14 mouse cellular contexts compared by ENCODE assay signal in genomic region chr19:55774824-55775223, GRCm38 (mm10). TPM values are rescaled to one million over a fixed set of nuclear protein-coding genes. Genes with fewer than 3 reads are reported as not detected.
A peak's percentile ranks its signal among the peaks of the same experiment; 100 is the strongest.
DNase-seq lines count a peak whose midpoint lies in the region; ATAC-seq and TF ChIP-seq lines count a peak whose summit lies in the region.
"Had no signal": no experiment of that assay in that cellular context is flagged by ENCODE, and none has a peak within 500 bp of the region (broad histone marks: within the 10 kb centered on the region; RNA-seq: fewer than 3 reads in every experiment).

No protein-coding gene starts in this region.

- H3K4me2 ChIP-seq in intestine, embryonic 15.5 days (replicated peaks): no peak overlapping the region
- H3K4me2 ChIP-seq in intestine, embryonic 16.5 days (ENCODE audit: low read depth, low read length): no peak overlapping the region
- H3K4me2 ChIP-seq in stomach, embryonic 15.5 days: no peak overlapping the region
- H3K4me2 ChIP-seq: liver, embryonic 15.5 days; midbrain, embryonic 13.5 days; neural tube, embryonic 12.5 days had no signal

- DNase-seq in MEL (ENCODE audit: low read depth, low spot score): peak; percentile 46
- DNase-seq in left cerebral cortex, adult 2 months (ENCODE audit: extremely low spot score in 1 of 2, low spot score in 2 of 2): no peak
- no peak for DNase-seq in thymus, postnatal 25 days
- DNase-seq: adrenal gland, adult 2 months; cerebellum, adult 2 months; forebrain, postnatal 0 days; lung, postnatal 14 days had no signal

- no peak for TF ChIP-seq CTCF in MEL (IDR thresholded peaks at IDR 0.05 in 2 of 3, conservative IDR thresholded peaks at IDR 0.05 in 1 of 3; ENCODE audit: control insufficient read depth in 1 of 3, insufficient read depth in 1 of 3, low read depth in 2 of 3, low read length in 3 of 3, poor library complexity in 1 of 3, severe bottlenecking in 1 of 3)
- no peak for TF ChIP-seq CTCF in embryonic fibroblast, embryonic 13.5 days (IDR thresholded peaks at IDR 0.05; ENCODE audit: borderline replicate concordance, insufficient read depth, low read length)
- no peak for TF ChIP-seq CTCF in left cerebral cortex, adult 2 months (IDR thresholded peaks at IDR 0.05)

- intact Hi-C loops in left cerebral cortex, adult 2 months (cut with DNase I): no loop called here

- no peaks in the 10 kb centered on the region for H3K36me3 ChIP-seq in intestine, embryonic 15.5 days
- H3K36me3 ChIP-seq in intestine, embryonic 16.5 days (ENCODE audit: control insufficient read depth, insufficient read depth, low read length): no peaks in the 10 kb centered on the region
- no peaks in the 10 kb centered on the region for H3K36me3 ChIP-seq in MEL (ENCODE audit: control insufficient read depth in 1 of 2, insufficient read depth in 2 of 2, low read length in 2 of 2)
- no peaks in the 10 kb centered on the region for H3K36me3 ChIP-seq in stomach, embryonic 15.5 days
- H3K36me3 ChIP-seq: liver, embryonic 15.5 days; midbrain, embryonic 13.5 days; neural tube, embryonic 12.5 days had no signal

- no peak for TF ChIP-seq POLR2A in MEL (IDR thresholded peaks at IDR 0.05; ENCODE audit: control insufficient read depth in 1 of 2, insufficient read depth in 1 of 2, low read depth in 1 of 2, low read length in 2 of 2, poor library complexity in 1 of 2)
- no peak for TF ChIP-seq POLR2A in embryonic fibroblast, embryonic 13.5 days (IDR thresholded peaks at IDR 0.05; ENCODE audit: low read depth, low read length)

- H3K4me1 ChIP-seq in intestine, embryonic 15.5 days (replicated peaks): peaks cover 25% of the 10 kb centered on the region
- peaks cover 31% of the 10 kb centered on the region for H3K4me1 ChIP-seq in intestine, embryonic 16.5 days (ENCODE audit: control insufficient read depth, insufficient read depth, low read length)
- no peaks in the 10 kb centered on the region for H3K4me1 ChIP-seq in MEL (ENCODE audit: control insufficient read depth in 1 of 2, insufficient read depth in 2 of 2, low read length in 2 of 2)
- H3K4me1 ChIP-seq in embryonic fibroblast, embryonic 13.5 days (ENCODE audit: control insufficient read depth, insufficient read depth, low read length): peaks cover 12% of the 10 kb centered on the region
- H3K4me1 ChIP-seq in stomach, embryonic 15.5 days: peaks cover 26% of the 10 kb centered on the region
- H3K4me1 ChIP-seq: liver, embryonic 15.5 days had no signal

- H3K27ac ChIP-seq in intestine, embryonic 15.5 days: 0 out of 2 replicates have a peak overlapping the region, but pooled peaks have one; percentile 4
- no peak overlapping the region for H3K27ac ChIP-seq in intestine, embryonic 16.5 days (ENCODE audit: low read length)
- H3K27ac ChIP-seq in MEL (ENCODE audit: control insufficient read depth, low read depth, low read length): no peak overlapping the region
- peak overlapping the region; percentile 78 for H3K27ac ChIP-seq in embryonic fibroblast, embryonic 13.5 days (ENCODE audit: insufficient read depth, low read length)
- H3K27ac ChIP-seq in stomach, embryonic 15.5 days: 0 out of 2 replicates have a peak overlapping the region, but pooled peaks have one; percentile 8
- H3K27ac ChIP-seq in left cerebral cortex, adult 2 months: no peak overlapping the region
- H3K27ac ChIP-seq: liver, embryonic 15.5 days; neural tube, embryonic 12.5 days had no signal

- 58% methylated on average over 7 of the region's 7 CpGs for WGBS in intestine, embryonic 15.5 days
- 59% methylated on average over 7 of the region's 7 CpGs for WGBS in intestine, embryonic 16.5 days
- 46% methylated on average over 7 of the region's 7 CpGs for WGBS in stomach, embryonic 15.5 days

- TF ChIP-seq EP300 in MEL (IDR thresholded peaks at IDR 0.05; ENCODE audit: low read depth in 1 of 2, low read length in 2 of 2): no peak

- TF ChIP-seq RAD21 in MEL (IDR thresholded peaks at IDR 0.05; ENCODE audit: low read depth, low read length): no peak

- H3K79me2 ChIP-seq in MEL (ENCODE audit: control insufficient read depth, insufficient read depth, low read length, poor library complexity): no peaks in the 10 kb centered on the region

- H3K9ac ChIP-seq in intestine, embryonic 15.5 days: no peak overlapping the region
- no peak overlapping the region for H3K9ac ChIP-seq in intestine, embryonic 16.5 days (ENCODE audit: low read depth, low read length)
- no peak overlapping the region for H3K9ac ChIP-seq in MEL (ENCODE audit: control insufficient read depth, low read depth, low read length, poor library complexity, severe bottlenecking)
- no peak overlapping the region for H3K9ac ChIP-seq in stomach, embryonic 15.5 days
- H3K9ac ChIP-seq: forebrain, postnatal 0 days; liver, embryonic 15.5 days; midbrain, embryonic 13.5 days; neural tube, embryonic 12.5 days had no signal

- no peak for ATAC-seq in intestine, embryonic 15.5 days
- no peak for ATAC-seq in intestine, embryonic 16.5 days
- no peak for ATAC-seq in stomach, embryonic 15.5 days (ENCODE audit: insufficient read depth, low FRiP score, low read depth)
- ATAC-seq: forebrain, postnatal 0 days; midbrain, embryonic 13.5 days had no signal

- H3K9me3 ChIP-seq in intestine, embryonic 15.5 days: no peaks in the 10 kb centered on the region
- H3K9me3 ChIP-seq in intestine, embryonic 16.5 days (ENCODE audit: control insufficient read depth, low read length): no peaks in the 10 kb centered on the region
- H3K9me3 ChIP-seq in MEL (replicated peaks; ENCODE audit: insufficient read depth, low read length): no peaks in the 10 kb centered on the region
- no peaks in the 10 kb centered on the region for H3K9me3 ChIP-seq in stomach, embryonic 15.5 days
- H3K9me3 ChIP-seq: liver, embryonic 15.5 days; midbrain, embryonic 13.5 days; neural tube, embryonic 12.5 days had no signal

- no peak overlapping the region for H3K4me3 ChIP-seq in intestine, embryonic 15.5 days (replicated peaks)
- no peak overlapping the region for H3K4me3 ChIP-seq in intestine, embryonic 16.5 days (ENCODE audit: low read length)
- H3K4me3 ChIP-seq in MEL (ENCODE audit: control insufficient read depth in 1 of 2, insufficient read depth in 1 of 2, low read depth in 2 of 2, low read length in 2 of 2): no peak overlapping the region
- no peak overlapping the region for H3K4me3 ChIP-seq in embryonic fibroblast, embryonic 13.5 days (ENCODE audit: insufficient read depth, low read length)
- H3K4me3 ChIP-seq in stomach, embryonic 15.5 days (replicated peaks): no peak overlapping the region
- no peak overlapping the region for H3K4me3 ChIP-seq in left cerebral cortex, adult 2 months
- H3K4me3 ChIP-seq: liver, embryonic 15.5 days; midbrain, embryonic 13.5 days; neural tube, embryonic 12.5 days had no signal

- no peaks in the 10 kb centered on the region for H3K27me3 ChIP-seq in intestine, embryonic 15.5 days (replicated peaks)
- no peaks in the 10 kb centered on the region for H3K27me3 ChIP-seq in intestine, embryonic 16.5 days (replicated peaks; ENCODE audit: control insufficient read depth, insufficient read depth, low read length)
- peaks cover 4 to 16% of the 10 kb centered on the region in 2 experiments for H3K27me3 ChIP-seq in MEL (ENCODE audit: control insufficient read depth in 1 of 2, insufficient read depth in 2 of 2, low read length in 2 of 2)
- no peaks in the 10 kb centered on the region for H3K27me3 ChIP-seq in stomach, embryonic 15.5 days (replicated peaks)
- H3K27me3 ChIP-seq: midbrain, embryonic 13.5 days; neural tube, embryonic 12.5 days had no signal

TF ChIP-seq in MEL, 35 proteins besides CTCF, POLR2A, EP300 and RAD21:
- TF ChIP-seq SIN3A (IDR thresholded peaks at IDR 0.05; ENCODE audit: low read length) (no peak), HCFC1 (IDR thresholded peaks at IDR 0.05; ENCODE audit: low read depth, low read length) (no peak)

RNA-seq across cellular contexts. Expression of gene Tcf7l2, which starts 33.2 kb away (rescaled TPM):
- 65.0 and 78.9 TPM in 2 replicates for polyA plus RNA-seq in intestine, embryonic 15.5 days (2015; fragmentation: Nextera tagmentation; extraction: Ambion mirVana)
- 57.1 and 58.4 TPM in 2 replicates for polyA plus RNA-seq in intestine, embryonic 16.5 days (2015; fragmentation: Nextera tagmentation; extraction: Ambion mirVana)
- total RNA-seq in MEL (2012; rRNA removed): 0.65 and 1.7 TPM in 2 replicates
- polyA plus RNA-seq in MEL (2012; ENCODE audit: insufficient read depth in 1 of 2, insufficient read length in 2 of 2, low read depth in 1 of 2, low replicate concordance in 2 of 2, missing spikeins in 1 of 2): 10 to 100 TPM in 1 of 2 experiments, not detected in 1; 12.8 TPM
- polyA plus RNA-seq in embryonic fibroblast, embryonic 13.5 days (2011; ENCODE audit: insufficient read length, low read depth, missing spikeins): 29.8 and 41.1 TPM in 2 replicates
- 85.2 and 89.4 TPM in 2 replicates for polyA plus RNA-seq in stomach, embryonic 15.5 days (2015; fragmentation: Nextera tagmentation; extraction: Ambion mirVana)
- total RNA-seq in left cerebral cortex, adult 2 months (2021): 1 to 10 TPM; 8.1 to 9.0 TPM

Comparison
In these comparisons a context has a peak if more than half of its experiments do, and no peak if none do; other contexts are left out.
1. H3K27ac ChIP-seq: peak in intestine, embryonic 15.5 days (single experiment), embryonic fibroblast, embryonic 13.5 days (single experiment) and stomach, embryonic 15.5 days (single experiment); none in intestine, embryonic 16.5 days (single experiment), MEL (single experiment) and left cerebral cortex, adult 2 months (single experiment).